Mouse (Mus musculus) hindbrain, embryonic 11.5 days (tissue): ENCODE data around the gene Olfr482. TPM values are rescaled to one million over a fixed set of nuclear protein-coding genes. Genes with fewer than 3 reads are reported as not detected.

ENCODE experiments used
- ATAC-seq: fragments of 200-750 bp; cut with Nextera tagmentation; 2 replicates; pipeline ENCODE4 v1.8.0; 2017; ENCODE audit warnings: mild to moderate bottlenecking, moderate TSS enrichment, moderate library complexity; ENCODE audit not compliant: low FRiP score
- DNase-seq: peaks from one replicate; pipeline ENCODE4 v3.0.0-alpha.2; 2015; ENCODE audit warnings: low spot score
- H3K27ac ChIP-seq: fragments of 300-500 bp; sonication (generic); 2 replicates; pipeline ENCODE4 v1.5.1; 2014; ENCODE audit warnings: mild to moderate bottlenecking, low read depth, low read length
- H3K27me3 ChIP-seq: fragments of 300-500 bp; sonication (generic); 2 replicates; pipeline ENCODE4 v1.6.1; 2014; ENCODE audit warnings: mild to moderate bottlenecking, low read length, moderate library complexity, mixed read lengths; ENCODE audit not compliant: control insufficient read depth, insufficient read depth
- H3K36me3 ChIP-seq: fragments of 300-500 bp; sonication (generic); 2 replicates; pipeline ENCODE4 v1.6.1; 2014; ENCODE audit warnings: mild to moderate bottlenecking, low read length, moderate library complexity, mixed read lengths; ENCODE audit not compliant: control insufficient read depth, insufficient read depth
- H3K4me1 ChIP-seq: fragments of 300-500 bp; sonication (generic); replicated peaks from 2 replicates; pipeline ENCODE4 v1.6.1; 2014; ENCODE audit warnings: low read length, mixed read lengths; ENCODE audit not compliant: control insufficient read depth, insufficient read depth
- H3K4me2 ChIP-seq: fragments of 300-500 bp; sonication (generic); replicated peaks from 2 replicates; pipeline ENCODE4 v1.6.1; 2014; ENCODE audit warnings: mild to moderate bottlenecking, low read depth, low read length
- H3K4me3 ChIP-seq: fragments of 300-500 bp; sonication (generic); 2 replicates; pipeline ENCODE4 v1.5.1; 2014; ENCODE audit warnings: low read depth, low read length
- H3K9ac ChIP-seq: fragments of 300-500 bp; sonication (generic); 2 replicates; pipeline ENCODE4 v1.6.1; 2014; ENCODE audit warnings: low read depth, low read length
- H3K9me3 ChIP-seq: fragments of 300-500 bp; sonication (generic); 2 replicates; pipeline ENCODE4 v1.6.1; 2016; ENCODE audit warnings: low read length; ENCODE audit not compliant: control insufficient read depth
- WGBS: fragments of 180-500 bp; shearing (Covaris S2); extraction: QIAGEN DNeasy Blood & Tissue Kit; methylation state at CpG from one replicate; pipeline ENCODE4 v1.1.7; 2014; 5-methylcytosine and 5-hydroxymethylcytosine counted together
- polyA plus RNA-seq: library from polyadenylated mRNA; unstranded; fragments of >200 nt; fragmentation: Nextera tagmentation; extraction: Ambion mirVana; gene quantifications from 2 replicates; pipeline ENCODE4 v1.2.1, GENCODE M21; 2014

The Olfr482 gene
- 0.07 TPM in 1 of 2 replicates, not detected in the other for polyA plus RNA-seq

DNA sequence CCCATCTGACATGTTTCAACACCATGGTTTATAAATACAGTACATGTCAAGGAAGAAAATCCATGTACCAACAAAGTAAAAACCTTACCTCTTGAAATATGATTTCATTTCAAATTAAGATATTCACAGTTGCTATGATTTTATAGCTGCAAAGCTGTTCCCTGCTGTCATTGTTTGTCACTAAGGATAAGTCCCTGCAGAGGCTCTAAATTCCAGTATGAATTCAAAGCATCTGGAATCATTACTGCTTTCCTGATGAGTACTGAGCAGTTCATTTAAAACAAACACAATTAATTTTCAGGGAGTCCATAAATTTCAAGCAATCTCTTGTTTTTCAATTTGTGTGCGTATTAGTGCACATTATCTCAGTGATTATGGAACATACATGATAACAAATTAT lies at the start of gene Olfr482:
Olfr482 (minus strand) TSS at position 101 of the 400 bp plus-strand sequence.
- ATAC-seq (no peak), DNase-seq (no peak)
- no peak within 1 kb of the TSS for H3K4me3 ChIP-seq
- no peak within 1 kb of the TSS for H3K4me2 ChIP-seq
- H3K4me1 ChIP-seq = no peaks in the 10 kb centered on the region
- H3K27me3 ChIP-seq = no peaks in the 10 kb centered on the region
- H3K9ac ChIP-seq = no peak within 1 kb of the TSS
- WGBS = 93% methylated on average over 1 of the region's 1 CpGs
- H3K27ac ChIP-seq = no peak within 1 kb of the TSS
- no peaks in the 10 kb centered on the region for H3K36me3 ChIP-seq
- no peaks in the 10 kb centered on the region for H3K9me3 ChIP-seq

DNA sequence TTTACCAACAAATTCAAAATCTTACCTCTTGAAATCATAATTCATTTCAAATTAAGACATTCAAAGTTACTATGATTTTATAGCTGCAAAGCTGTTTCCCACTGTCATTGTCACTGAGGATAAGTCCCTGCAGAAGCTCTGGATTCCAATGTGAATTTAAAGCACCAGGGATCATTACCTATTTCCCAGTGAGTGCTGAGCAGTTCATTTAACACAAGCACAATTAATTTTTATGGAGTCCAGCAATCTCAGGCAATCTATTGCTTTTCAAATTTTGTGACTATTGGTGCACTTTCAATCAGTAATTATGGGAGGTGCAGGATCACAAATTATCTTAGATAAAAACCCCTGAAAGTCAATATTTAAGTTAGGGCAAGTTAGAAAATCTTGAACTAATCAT lies 30.0 kb upstream of the Olfr482 start, which contains the start of gene Olfr484:
Olfr484 (minus strand) TSS at position 101 of the 400 bp plus-strand sequence.
- H3K27me3 ChIP-seq = no peaks in the 10 kb centered on the region
- no peak within 1 kb of the TSS for H3K9ac ChIP-seq
- no peak within 1 kb of the TSS for H3K27ac ChIP-seq
- H3K36me3 ChIP-seq = no peaks in the 10 kb centered on the region
- no peak within 1 kb of the TSS for H3K4me3 ChIP-seq
- ATAC-seq (no peak), DNase-seq (no peak)
- H3K4me2 ChIP-seq = no peak within 1 kb of the TSS
- no peaks in the 10 kb centered on the region for H3K4me1 ChIP-seq
- H3K9me3 ChIP-seq = no peaks in the 10 kb centered on the region

DNA sequence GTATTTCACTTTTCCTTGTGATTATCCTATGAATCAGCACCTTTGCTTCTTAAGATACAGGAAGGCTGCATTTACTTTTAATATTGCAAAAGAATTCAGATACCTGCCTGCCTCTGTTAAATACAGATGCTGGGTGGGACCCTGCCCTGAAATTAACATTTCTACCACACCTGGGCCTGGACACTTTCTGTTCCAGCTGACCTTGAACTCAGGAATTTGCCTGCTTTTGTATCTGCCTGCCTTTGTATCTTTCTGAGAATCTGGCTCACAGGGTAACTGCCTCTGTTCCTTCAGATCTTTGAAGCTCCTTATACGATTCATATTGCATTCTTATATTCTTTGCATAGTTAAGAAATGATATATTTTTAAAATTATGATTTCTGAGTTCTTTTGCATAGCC lies 24.0 kb upstream of the Olfr482 start:
- Histone ChIP-seq H3K36me3 (no peaks in the 10 kb centered on the region), H3K9ac (no peak overlapping the region), H3K27ac (no peak overlapping the region), H3K4me2 (no peak overlapping the region), H3K4me3 (no peak overlapping the region), H3K27me3 (no peaks in the 10 kb centered on the region), H3K9me3 (no peaks in the 10 kb centered on the region), H3K4me1 (no peaks in the 10 kb centered on the region)
- ATAC-seq (no peak), DNase-seq (no peak)
- 78% methylated on average over 1 of the region's 1 CpGs for WGBS

DNA sequence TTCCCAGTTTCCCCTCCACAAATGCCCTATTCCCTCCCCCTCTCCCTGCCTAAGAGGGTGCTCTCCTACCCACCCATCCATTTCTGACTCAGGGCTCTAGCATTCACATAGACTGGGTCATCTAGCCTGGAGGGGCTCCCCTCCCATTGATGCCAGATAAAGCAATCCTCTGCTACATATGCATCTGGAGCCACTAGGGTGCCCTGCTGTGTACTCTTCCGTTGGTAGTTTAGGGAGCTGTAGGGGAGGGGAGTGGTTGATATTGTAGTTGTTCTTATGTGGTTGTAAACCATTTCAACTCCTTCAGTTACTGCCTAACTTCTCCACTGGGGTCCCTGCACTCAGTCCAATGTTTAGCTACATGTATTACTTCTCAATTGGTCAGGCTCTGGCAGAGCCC lies 23.3 kb upstream of the Olfr482 start:
- Histone ChIP-seq H3K9me3 (no peaks in the 10 kb centered on the region), H3K27ac (no peak overlapping the region), H3K4me2 (no peak overlapping the region), H3K4me1 (no peaks in the 10 kb centered on the region), H3K36me3 (no peaks in the 10 kb centered on the region), H3K4me3 (no peak overlapping the region), H3K27me3 (no peaks in the 10 kb centered on the region), H3K9ac (no peak overlapping the region)
- DNase-seq (no peak), ATAC-seq (no peak)
- 20% methylated on average over 1 of the region's 1 CpGs for WGBS

DNA sequence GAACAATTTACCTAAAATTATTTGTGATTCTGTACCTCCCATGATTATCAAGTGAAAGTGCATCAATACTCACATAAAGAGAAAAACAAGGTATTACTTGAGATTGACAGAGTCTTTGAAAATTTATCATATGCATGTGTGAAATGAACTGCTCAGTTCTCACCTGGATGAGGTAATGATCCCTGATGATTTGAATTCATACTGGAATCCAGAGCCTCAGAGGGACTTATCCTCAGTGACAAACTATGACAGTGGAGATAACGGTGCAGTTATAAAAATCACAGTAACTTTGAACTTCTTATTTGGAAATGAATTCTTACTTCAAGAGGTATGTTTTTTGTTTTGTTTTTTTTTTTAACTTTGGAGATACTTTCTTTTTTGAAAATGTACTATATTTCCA lies 3.2 kb upstream of the Olfr482 start, which contains the start of gene Olfr483:
Olfr483 (plus strand) TSS at position 301 of the 400 bp plus-strand sequence.
- ATAC-seq (no peak), DNase-seq (no peak)
- Histone ChIP-seq H3K36me3 (no peaks in the 10 kb centered on the region), H3K4me3 (no peak within 1 kb of the TSS), H3K27ac (no peak within 1 kb of the TSS), H3K9ac (no peak within 1 kb of the TSS), H3K9me3 (no peaks in the 10 kb centered on the region), H3K27me3 (no peaks in the 10 kb centered on the region), H3K4me1 (no peaks in the 10 kb centered on the region), H3K4me2 (no peak within 1 kb of the TSS)
- 86% methylated on average over 1 of the region's 1 CpGs for WGBS

DNA sequence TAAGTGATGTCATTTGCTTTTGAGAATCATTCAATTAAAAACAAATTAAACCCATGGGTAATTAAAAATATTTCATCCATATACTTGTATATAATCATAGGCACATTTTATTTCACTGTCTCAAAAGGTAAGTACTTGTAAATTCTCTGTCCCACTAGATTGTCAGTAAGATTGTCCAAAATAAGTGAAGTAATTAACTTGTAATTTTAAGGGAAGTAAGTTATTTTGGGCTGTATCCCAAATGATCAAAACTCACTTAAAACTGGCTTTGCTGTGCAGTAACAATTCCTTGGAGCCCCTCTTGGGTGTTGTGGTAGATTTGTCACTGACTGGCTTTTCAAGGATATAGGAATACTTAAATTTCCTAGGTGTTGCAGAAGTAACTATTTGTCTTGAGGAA lies 17.8 kb downstream of the Olfr482 start, which contains the start of gene Olfr481:
Olfr481 (plus strand) TSS at position 301 of the 400 bp plus-strand sequence.
- H3K27me3 ChIP-seq = no peaks in the 10 kb centered on the region
- no peak within 1 kb of the TSS for H3K4me3 ChIP-seq
- no peak for ATAC-seq
- H3K4me2 ChIP-seq = no peak within 1 kb of the TSS
- no peaks in the 10 kb centered on the region for H3K9me3 ChIP-seq
- DNase-seq = no peak
- H3K4me1 ChIP-seq = no peaks in the 10 kb centered on the region
- H3K9ac ChIP-seq = no peak within 1 kb of the TSS
- H3K36me3 ChIP-seq = no peaks in the 10 kb centered on the region
- no peak within 1 kb of the TSS for H3K27ac ChIP-seq

DNA sequence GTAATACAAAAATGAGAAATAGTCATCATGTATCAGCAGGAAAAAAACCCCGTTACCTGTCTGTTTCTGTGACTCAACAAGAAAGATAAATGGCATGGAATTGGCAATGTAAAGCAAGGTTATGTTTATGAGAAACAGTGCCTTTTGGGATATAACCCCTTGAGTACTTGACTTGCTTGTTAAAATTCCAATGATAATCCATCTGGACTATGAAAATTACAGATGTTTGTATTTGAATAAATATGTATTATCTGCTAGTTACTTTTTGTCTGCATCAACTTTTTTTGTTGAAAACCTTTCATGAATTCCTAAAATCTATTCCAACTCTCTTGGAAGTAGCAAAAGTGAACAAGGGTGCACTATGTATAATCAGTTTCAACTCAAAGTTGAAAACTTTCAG lies 30.1 kb downstream of the Olfr482 start, which contains the start of gene Olfr480:
Olfr480 (minus strand) TSS at position 101 of the 400 bp plus-strand sequence.
- ATAC-seq (no peak), DNase-seq (no peak)
- H3K27ac ChIP-seq = no peak within 1 kb of the TSS
- no peaks in the 10 kb centered on the region for H3K27me3 ChIP-seq
- no peaks in the 10 kb centered on the region for H3K36me3 ChIP-seq
- H3K4me2 ChIP-seq = no peak within 1 kb of the TSS
- WGBS = 93% methylated on average over 1 of the region's 1 CpGs
- H3K9ac ChIP-seq = no peak within 1 kb of the TSS
- H3K4me1 ChIP-seq = no peaks in the 10 kb centered on the region
- H3K9me3 ChIP-seq = no peaks in the 10 kb centered on the region
- no peak within 1 kb of the TSS for H3K4me3 ChIP-seq

DNA sequence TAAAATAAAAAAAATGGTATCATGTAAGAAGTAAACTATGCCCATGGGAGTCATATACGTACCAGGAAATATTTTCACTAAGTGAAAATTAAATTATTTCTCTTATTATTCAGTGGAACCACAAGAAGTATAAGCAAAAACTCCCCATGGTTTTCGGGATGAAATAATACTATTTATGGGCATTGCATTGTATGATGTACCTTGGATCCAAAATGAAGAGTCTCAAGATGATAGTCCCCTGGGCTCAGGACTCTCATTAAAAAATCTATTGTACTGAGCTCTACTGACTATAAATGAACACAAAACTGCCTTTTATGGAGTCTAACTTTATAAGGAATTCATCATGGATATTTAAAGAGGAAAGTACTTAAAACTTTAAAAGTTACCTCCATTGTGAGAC lies 47.0 kb downstream of the Olfr482 start, which contains the start of gene Olfr479:
Olfr479 (plus strand) TSS at position 301 of the 400 bp plus-strand sequence.
- Histone ChIP-seq H3K9me3 (no peaks in the 10 kb centered on the region), H3K27ac (no peak within 1 kb of the TSS), H3K4me2 (no peak within 1 kb of the TSS), H3K4me1 (no peaks in the 10 kb centered on the region), H3K36me3 (no peaks in the 10 kb centered on the region), H3K27me3 (no peaks in the 10 kb centered on the region), H3K9ac (no peak within 1 kb of the TSS), H3K4me3 (no peak within 1 kb of the TSS)
- 91% methylated on average over 2 of the region's 2 CpGs for WGBS
- DNase-seq (no peak), ATAC-seq (no peak)
